Mouse (Mus musculus) forebrain, embryonic 12.5 days (tissue): ENCODE measurements around the gene Dnmt3b. TPM values are rescaled to one million over a fixed set of nuclear protein-coding genes. Genes with fewer than 3 reads are reported as not detected.

Experiments
- ATAC-seq: fragments of 200-750 bp; cut with Nextera tagmentation; 2 replicates; pipeline ENCODE4 v1.8.0; 2017; ENCODE audit warnings: moderate TSS enrichment; ENCODE audit not compliant: low FRiP score
- H3K27ac ChIP-seq: fragments of 300-500 bp; sonication (generic); 2 replicates; pipeline ENCODE4 v1.5.1; 2016; ENCODE audit warnings: mild to moderate bottlenecking
- H3K27me3 ChIP-seq: fragments of 300-500 bp; sonication (generic); 2 replicates; pipeline ENCODE4 v1.6.1; 2016; ENCODE audit warnings: mild to moderate bottlenecking
- H3K36me3 ChIP-seq: fragments of 300-500 bp; sonication (generic); replicated peaks from 2 replicates; pipeline ENCODE4 v1.6.1; 2016; ENCODE audit warnings: mild to moderate bottlenecking
- H3K4me1 ChIP-seq: fragments of 300-500 bp; sonication (generic); 2 replicates; pipeline ENCODE4 v1.6.1; 2016
- H3K4me2 ChIP-seq: fragments of 300-500 bp; sonication (generic); 2 replicates; pipeline ENCODE4 v1.6.1; 2016; ENCODE audit warnings: mild to moderate bottlenecking, moderate library complexity
- H3K4me3 ChIP-seq: fragments of 300-500 bp; sonication (generic); replicated peaks from 2 replicates; pipeline ENCODE4 v1.5.1; 2016; ENCODE audit warnings: mild to moderate bottlenecking
- H3K9ac ChIP-seq: fragments of 300-500 bp; sonication (generic); 2 replicates; pipeline ENCODE4 v1.6.1; 2016; ENCODE audit warnings: mild to moderate bottlenecking
- H3K9me3 ChIP-seq: fragments of 300-500 bp; sonication (generic); 2 replicates; pipeline ENCODE4 v1.6.1; 2016
- WGBS: fragments of 180-500 bp; shearing (Covaris S2); methylation state at CpG from one replicate; pipeline ENCODE4 v1.1.7; 2016; 5-methylcytosine and 5-hydroxymethylcytosine counted together
- polyA plus RNA-seq: library from polyadenylated mRNA; unstranded; fragments of >200 nt; fragmentation: Nextera tagmentation; extraction: Ambion mirVana; gene quantifications from 2 replicates; pipeline ENCODE4 v1.2.1, GENCODE M21; 2016

Gene Dnmt3b
- polyA plus RNA-seq, 1 experiment from 2014 or later = 10.7 TPM

DNA sequence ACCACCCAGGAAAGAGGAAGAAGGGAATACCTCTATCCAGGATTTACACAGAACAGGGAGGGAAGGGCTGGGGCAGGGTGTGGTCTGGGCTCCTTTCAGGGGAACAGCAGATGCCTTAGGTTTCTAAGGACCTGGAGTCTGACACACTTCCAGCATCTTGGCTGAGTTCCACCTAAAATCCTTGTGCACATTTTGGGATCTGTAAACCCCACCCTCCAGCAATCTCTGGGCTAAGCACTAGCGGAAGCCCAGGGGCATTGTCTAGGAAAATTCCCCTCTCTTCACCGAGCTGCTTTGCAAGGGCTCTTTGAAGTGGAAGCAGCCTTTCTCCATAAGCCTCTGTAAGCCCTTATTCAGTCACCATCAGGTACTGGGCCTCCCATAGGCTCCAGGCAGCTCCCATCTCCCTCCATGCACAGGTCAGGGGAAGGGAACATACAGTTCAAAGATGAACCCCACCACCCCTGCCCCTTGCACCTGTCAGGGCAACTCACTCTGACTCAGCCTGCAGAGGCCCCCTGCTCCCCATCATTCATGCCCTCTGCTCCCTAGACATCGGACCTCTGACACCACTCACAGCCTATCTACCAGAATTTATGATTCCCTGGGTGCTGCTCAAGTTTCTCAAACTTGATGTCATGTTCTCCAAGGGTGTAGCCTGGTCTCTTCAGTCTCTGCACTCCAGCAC, 36.5 kb upstream of the Dnmt3b start:
- Histone ChIP-seq H3K4me2 (no peak overlapping the region), H3K36me3 (peaks cover 8% of the 10 kb centered on the region; the same call in 1 of the 2 replicates), H3K27ac (peak overlapping the region; percentile 42; the same call in 1 of the 2 replicates), H3K4me3 (no peak overlapping the region), H3K9ac (no peak overlapping the region), H3K9me3 (no peaks in the 10 kb centered on the region), H3K27me3 (no peaks in the 10 kb centered on the region), H3K4me1 (peaks cover 28% of the 10 kb centered on the region)
- WGBS = 22% methylated on average over 3 of the region's 3 CpGs
- no peak for ATAC-seq

DNA sequence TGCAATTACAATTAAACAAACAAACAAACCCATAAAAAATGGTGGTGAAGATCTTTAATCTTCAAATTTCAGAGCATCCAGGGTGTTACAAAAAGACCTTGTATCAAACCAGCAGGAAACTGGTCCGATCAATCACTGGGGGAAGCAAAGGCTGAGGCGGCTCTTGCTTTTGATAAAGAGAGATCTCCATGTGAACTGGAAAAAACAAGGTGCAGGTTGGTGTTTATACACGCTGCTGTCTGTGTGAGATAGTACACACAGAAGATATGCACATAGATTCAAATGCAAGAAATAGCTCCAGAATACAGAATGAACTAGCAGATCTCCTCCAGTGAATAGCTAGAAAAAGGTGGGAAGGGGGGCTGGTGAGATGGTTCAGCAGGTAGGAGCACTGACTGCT, 32.4 kb upstream of the Dnmt3b start:
- no peaks in the 10 kb centered on the region for H3K9me3 ChIP-seq
- H3K4me1 ChIP-seq = peaks cover 7% of the 10 kb centered on the region; the same call in 1 of the 2 replicates
- H3K27ac ChIP-seq = no peak overlapping the region
- no peak for ATAC-seq
- H3K4me2 ChIP-seq = no peak overlapping the region
- H3K4me3 ChIP-seq = no peak overlapping the region
- H3K27me3 ChIP-seq = no peaks in the 10 kb centered on the region
- 94% methylated on average over 3 of the region's 3 CpGs for WGBS
- peaks cover 48% of the 10 kb centered on the region for H3K36me3 ChIP-seq
- H3K9ac ChIP-seq = no peak overlapping the region

DNA sequence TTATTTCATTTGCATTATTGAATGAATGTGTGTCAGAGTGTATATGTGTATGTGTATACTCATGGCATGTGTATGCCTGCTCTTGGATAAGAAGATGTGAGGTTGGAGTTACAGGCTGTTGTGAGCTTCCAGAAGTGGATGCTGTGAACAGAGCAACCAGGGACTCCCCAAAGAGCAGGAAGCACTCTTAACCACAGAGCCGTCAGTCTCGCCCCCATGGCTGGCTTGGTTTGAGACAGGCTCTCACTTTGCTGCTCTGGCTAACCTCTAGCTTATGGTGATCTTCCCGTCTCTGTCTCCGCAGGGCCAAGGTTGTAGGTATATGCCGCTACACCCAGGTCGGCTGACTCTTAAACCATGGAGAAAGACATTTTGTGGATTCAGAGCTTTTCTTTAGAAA, 30.8 kb upstream of the Dnmt3b start:
- Histone ChIP-seq H3K4me3 (no peak overlapping the region), H3K27ac (no peak overlapping the region), H3K9ac (no peak overlapping the region), H3K27me3 (no peaks in the 10 kb centered on the region), H3K4me2 (no peak overlapping the region), H3K4me1 (no peaks in the 10 kb centered on the region), H3K9me3 (no peaks in the 10 kb centered on the region), H3K36me3 (peaks cover 63% of the 10 kb centered on the region)
- 94% methylated on average over 6 of the region's 6 CpGs for WGBS
- no peak for ATAC-seq

GRCm38 (mm10) chr2:153618889-153619288, 30.4 kb upstream of the Dnmt3b start:
- no peaks in the 10 kb centered on the region for H3K4me1 ChIP-seq
- H3K4me2 ChIP-seq = no peak overlapping the region
- H3K36me3 ChIP-seq = peaks cover 68% of the 10 kb centered on the region
- no peak overlapping the region for H3K27ac ChIP-seq
- no peaks in the 10 kb centered on the region for H3K9me3 ChIP-seq
- no peaks in the 10 kb centered on the region for H3K27me3 ChIP-seq
- no peak overlapping the region for H3K4me3 ChIP-seq
- 89% methylated on average over 10 of the region's 10 CpGs for WGBS
- no peak for ATAC-seq
- H3K9ac ChIP-seq = no peak overlapping the region

DNA sequence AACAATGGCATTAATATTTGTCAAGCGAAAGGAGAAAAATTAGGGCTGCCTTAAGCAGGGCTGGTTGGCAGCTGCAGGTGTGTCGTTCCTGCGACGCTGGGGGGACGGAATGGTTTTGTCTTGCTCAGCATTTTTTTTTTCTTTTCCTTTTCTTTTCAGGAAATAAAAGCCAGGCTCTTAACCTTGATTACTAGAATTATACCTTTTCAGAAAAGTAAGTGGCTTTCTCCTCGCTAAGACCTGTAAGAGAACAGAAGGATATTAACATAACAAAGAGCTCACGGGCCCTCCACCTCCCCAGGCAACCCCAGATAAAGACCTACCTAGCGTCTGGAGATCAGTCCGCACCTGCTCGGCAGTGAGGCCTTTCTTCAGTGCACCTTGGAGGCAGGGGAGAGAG, 26.8 kb upstream of the Dnmt3b start:
- ATAC-seq = no peak
- H3K4me1 ChIP-seq = no peaks in the 10 kb centered on the region
- 36% methylated on average over 10 of the region's 10 CpGs for whole genome bisulfite sequencing
- H3K27me3 ChIP-seq = no peaks in the 10 kb centered on the region
- no peak overlapping the region for H3K4me2 ChIP-seq
- no peak overlapping the region for H3K27ac ChIP-seq
- H3K4me3 ChIP-seq = no peak overlapping the region
- no peaks in the 10 kb centered on the region for H3K9me3 ChIP-seq
- H3K36me3 ChIP-seq = peaks cover 84% of the 10 kb centered on the region
- no peak overlapping the region for H3K9ac ChIP-seq

- Histone ChIP-seq H3K4me3 (no peak overlapping the region), H3K36me3 (peaks cover 30% of the 10 kb centered on the region), H3K9ac (no peak overlapping the region), H3K4me2 (no peak overlapping the region), H3K27me3 (no peaks in the 10 kb centered on the region), H3K9me3 (no peaks in the 10 kb centered on the region), H3K27ac (no peak overlapping the region), H3K4me1 (peaks cover 15% of the 10 kb centered on the region)
- ATAC-seq = no peak
- WGBS = 89% methylated on average over 3 of the region's 3 CpGs
These were observed 18.3 kb upstream of the Dnmt3b start for GRCm38 (mm10) chr2:153630950-153631349.

GRCm38 (mm10) chr2:153631976-153632870, 17.0 kb upstream of the Dnmt3b start, which contains the start of gene Commd7:
Gene Commd7 (minus strand): TSS chr2:153632781.
- peak within 1 kb of the TSS; percentile 89 for H3K9ac ChIP-seq
- peak within 1 kb of the TSS; percentile 90 for H3K27ac ChIP-seq
- H3K4me1 ChIP-seq = peaks cover 15% of the 10 kb centered on the region
- ATAC-seq = peak; percentile 91
- H3K4me3 ChIP-seq = peak within 1 kb of the TSS; percentile 86
- peak within 1 kb of the TSS; percentile 72 for H3K4me2 ChIP-seq
- H3K36me3 ChIP-seq = peaks cover 19% of the 10 kb centered on the region
- 5% methylated on average over 53 of the region's 53 CpGs for WGBS
- no peaks in the 10 kb centered on the region for H3K27me3 ChIP-seq
- no peaks in the 10 kb centered on the region for H3K9me3 ChIP-seq

DNA sequence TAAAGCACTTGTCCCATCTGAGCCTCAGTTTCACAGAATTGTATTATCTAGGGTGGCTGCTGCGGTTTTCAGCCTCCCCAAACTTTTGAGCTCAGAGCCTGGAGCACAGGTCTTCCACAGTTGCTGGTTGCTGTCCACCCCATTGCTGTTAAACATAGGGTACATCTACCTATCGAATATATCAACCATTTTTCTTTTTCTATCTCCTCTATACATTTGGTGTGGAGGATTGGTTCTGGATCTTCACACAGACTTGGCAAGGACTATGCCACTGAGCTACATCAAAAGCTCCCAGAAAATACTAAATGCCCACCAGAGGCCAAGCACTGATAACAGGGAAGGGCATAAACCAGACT, 16.4 kb upstream of the Dnmt3b start:
- no peak; the same call in 1 of the 2 replicates for ATAC-seq
- Histone ChIP-seq H3K4me2 (peak overlapping the region; percentile 72), H3K4me1 (peaks cover 15% of the 10 kb centered on the region), H3K27me3 (peaks cover 3% of the 10 kb centered on the region; the same call in 1 of the 2 replicates), H3K4me3 (peak overlapping the region; percentile 86), H3K9ac (peak overlapping the region; percentile 89), H3K27ac (peak overlapping the region; percentile 90), H3K36me3 (peaks cover 13% of the 10 kb centered on the region), H3K9me3 (no peaks in the 10 kb centered on the region)
- WGBS = 30% methylated on average over 2 of the region's 2 CpGs

- Histone ChIP-seq H3K9ac (peak overlapping the region; percentile 89; the same call in 1 of the 2 replicates), H3K4me1 (peaks cover 15% of the 10 kb centered on the region), H3K27me3 (peaks cover 3% of the 10 kb centered on the region; the same call in 1 of the 2 replicates), H3K36me3 (peaks cover 9% of the 10 kb centered on the region), H3K27ac (no peak overlapping the region), H3K4me2 (peak overlapping the region; percentile 72), H3K9me3 (no peaks in the 10 kb centered on the region), H3K4me3 (peak overlapping the region; percentile 86; the same call in 1 of the 2 replicates)
- WGBS = 92% methylated on average over 5 of the region's 5 CpGs
- no peak for ATAC-seq
These were observed 16.0 kb upstream of the Dnmt3b start for GRCm38 (mm10) chr2:153633259-153633658.

- Histone ChIP-seq H3K27me3 (peaks cover 3% of the 10 kb centered on the region; the same call in 1 of the 2 replicates), H3K4me3 (no peak overlapping the region), H3K4me1 (0 out of 2 replicates have a peak, but pooled peaks cover 5% of the 10 kb centered on the region), H3K4me2 (no peak overlapping the region), H3K9me3 (no peaks in the 10 kb centered on the region), H3K36me3 (no peaks in the 10 kb centered on the region), H3K27ac (no peak overlapping the region), H3K9ac (no peak overlapping the region)
- no peak for ATAC-seq
- 15% methylated on average over 15 of the region's 15 CpGs for WGBS
These were observed 10.1 kb upstream of the Dnmt3b start for GRCm38 (mm10) chr2:153638977-153639680.

DNA sequence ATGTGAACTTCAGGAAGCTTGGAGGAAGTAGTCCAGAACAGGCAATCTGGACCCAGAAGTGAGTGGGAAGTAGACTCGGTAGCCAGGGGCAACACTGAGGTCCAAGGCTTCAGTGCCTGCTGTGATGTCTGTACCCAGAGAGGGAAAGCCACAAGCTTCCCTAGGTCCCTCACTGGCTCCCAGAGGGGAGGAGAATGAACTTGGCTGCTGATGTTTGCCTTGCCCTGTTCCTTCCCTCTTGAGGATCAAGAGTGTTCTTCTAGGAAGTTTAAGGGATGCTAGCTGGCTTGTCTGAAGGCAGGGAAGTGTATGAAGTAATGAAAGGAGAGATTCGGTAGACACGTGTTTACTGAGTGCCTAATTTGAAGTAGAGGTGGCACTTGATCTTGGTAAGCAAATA, 6.8 kb upstream of the Dnmt3b start:
- WGBS = 10% methylated on average over 3 of the region's 3 CpGs
- Histone ChIP-seq H3K27me3 (peaks cover 2% of the 10 kb centered on the region; the same call in 1 of the 2 replicates), H3K9ac (no peak overlapping the region), H3K27ac (no peak overlapping the region), H3K9me3 (no peaks in the 10 kb centered on the region), H3K4me3 (no peak overlapping the region), H3K4me1 (0 out of 2 replicates have a peak, but pooled peaks cover 5% of the 10 kb centered on the region), H3K4me2 (no peak overlapping the region), H3K36me3 (no peaks in the 10 kb centered on the region)
- ATAC-seq = no peak

DNA sequence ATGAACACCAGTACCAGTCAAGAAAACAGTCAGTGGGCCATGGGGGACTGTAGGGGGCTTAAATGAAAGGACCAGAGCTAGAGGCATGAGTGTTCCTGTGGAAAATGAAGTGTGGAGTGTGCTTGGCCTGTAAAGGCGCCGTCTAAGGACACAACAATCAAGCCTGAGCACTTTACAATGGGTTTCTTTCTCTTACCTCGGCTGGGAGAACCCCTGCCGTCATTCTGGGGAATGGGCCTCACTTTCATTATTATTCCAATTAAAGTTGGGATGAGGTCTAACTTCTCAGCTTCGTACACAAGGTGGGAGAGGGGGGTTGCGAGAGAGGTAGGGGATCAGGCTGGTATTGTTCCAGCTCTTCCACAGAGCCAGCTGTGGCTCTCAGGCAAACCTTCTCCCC, 6.3 kb upstream of the Dnmt3b start:
- Histone ChIP-seq H3K4me3 (no peak overlapping the region), H3K27ac (no peak overlapping the region), H3K9ac (no peak overlapping the region), H3K4me2 (no peak overlapping the region), H3K27me3 (0 out of 2 replicates have a peak, but pooled peaks cover 5% of the 10 kb centered on the region), H3K9me3 (no peaks in the 10 kb centered on the region), H3K4me1 (0 out of 2 replicates have a peak, but pooled peaks cover 5% of the 10 kb centered on the region), H3K36me3 (no peaks in the 10 kb centered on the region)
- ATAC-seq = no peak
- WGBS = 9% methylated on average over 6 of the region's 6 CpGs
